Mouse (Mus musculus) G1E-ER4 (cell line): ENCODE results near the gene Trmt1. TPM values are rescaled to one million over a fixed set of nuclear protein-coding genes. Genes with fewer than 3 reads are reported as not detected.

Experiments
- GATA1 ChIP-seq: IDR thresholded peaks from one replicate; pipeline ENCODE4 v1.8.0; 2012; ENCODE audit warnings: low read length, inconsistent platforms
- polyA plus RNA-seq: library from polyadenylated mRNA; stranded (reverse); fragments of >175 nt; gene quantifications from 2 replicates; pipeline ENCODE4 v1.2.3, GENCODE M21; 2012

Trmt1 gene
- polyA plus RNA-seq, 1 experiment, result 272 TPM

- TF ChIP-seq GATA1, result no peak
Observed at GRCm38 (mm10) chr8:84743054-84743415, 56.9 kb downstream of the Trmt1 start.

GRCm38 (mm10) chr8:84743517-84744420 is 57.7 kb downstream of the Trmt1 start:
- TF ChIP-seq GATA1, result no peak

DNA sequence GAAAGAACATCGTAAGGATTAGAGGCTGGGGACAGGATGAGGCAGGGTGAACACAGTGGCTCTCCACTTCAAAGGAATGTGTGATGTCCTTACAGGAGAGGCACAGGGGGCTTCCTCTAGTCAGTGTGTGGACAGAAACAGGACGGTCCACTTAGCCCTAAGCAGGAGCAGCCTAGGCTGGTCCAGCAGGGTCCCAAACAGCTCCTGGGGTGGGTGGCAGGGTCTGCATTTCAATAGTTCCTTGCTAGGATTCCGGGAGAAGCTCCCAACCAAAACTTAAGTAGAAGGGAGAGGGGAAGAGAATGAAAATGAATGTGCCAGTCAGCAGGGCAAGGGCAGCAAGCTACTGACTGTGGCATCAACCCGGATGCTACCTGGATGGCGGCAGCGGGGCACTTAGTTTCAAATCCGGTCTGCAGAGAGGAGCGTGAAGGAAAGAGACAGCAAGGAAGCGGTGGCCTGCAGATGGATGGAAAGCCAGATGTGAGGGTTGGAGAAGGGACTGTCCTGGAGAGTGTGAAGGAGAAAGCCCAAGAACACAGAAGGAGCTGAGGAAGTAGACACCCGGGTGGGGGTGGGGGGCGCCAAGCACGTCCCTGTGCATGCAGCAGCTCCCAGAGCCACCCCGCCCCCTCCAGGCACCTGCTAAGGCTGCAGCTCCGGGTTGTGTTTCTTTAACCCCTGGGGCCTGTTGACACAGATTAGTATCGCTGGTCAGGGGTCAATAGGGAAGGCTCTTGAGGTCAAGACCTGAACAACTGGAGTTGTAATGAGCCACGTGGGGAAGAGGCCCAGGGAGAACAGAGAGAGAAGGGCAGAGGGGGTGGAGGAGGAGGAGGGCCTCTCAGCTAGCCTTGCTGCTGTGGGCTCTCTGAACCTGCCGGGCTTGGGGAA is 59.2 kb downstream of the Trmt1 start:
- TF ChIP-seq GATA1, result no peak

Other genes starting within 250 kb of the Trmt1 start
- 130 and 154 TPM in 2 replicates for gene Ier2, start 23.5 kb upstream of the Trmt1 start, polyA plus RNA-seq
- 187 and 191 TPM in 2 replicates for gene Nacc1, start 1.6 kb downstream of the Trmt1 start, polyA plus RNA-seq
- gene Lyl1, start 15.2 kb downstream of the Trmt1 start, polyA plus RNA-seq, result 435 and 447 TPM in 2 replicates
- 17.8 and 20.7 TPM in 2 replicates for gene G430095P16Rik, start 36.7 kb downstream of the Trmt1 start, polyA plus RNA-seq
- gene Nfix, start 114.0 kb downstream of the Trmt1 start, polyA plus RNA-seq, result 16.4 and 17.8 TPM in 2 replicates
- 1.6 and 1.7 TPM in 2 replicates for gene Dand5, start 136.5 kb downstream of the Trmt1 start, polyA plus RNA-seq
- gene Gadd45gip1, start 145.2 kb downstream of the Trmt1 start, polyA plus RNA-seq, result 88.2 and 112 TPM in 2 replicates
- 615 and 707 TPM in 2 replicates for gene Rad23a, start 154.4 kb downstream of the Trmt1 start, polyA plus RNA-seq
- gene Calr, start 160.6 kb downstream of the Trmt1 start, polyA plus RNA-seq, result 315 and 318 TPM in 2 replicates
- 149 and 179 TPM in 2 replicates for gene Farsa, start 170.7 kb downstream of the Trmt1 start, polyA plus RNA-seq
- 77.8 and 102 TPM in 2 replicates for gene Syce2, start 185.8 kb downstream of the Trmt1 start, polyA plus RNA-seq
- gene Gcdh, start 207.6 kb downstream of the Trmt1 start, polyA plus RNA-seq, result 89.9 and 98.4 TPM in 2 replicates
- gene Klf1, start 215.6 kb downstream of the Trmt1 start, polyA plus RNA-seq, result 371 and 477 TPM in 2 replicates
- gene Dnase2a, start 222.3 kb downstream of the Trmt1 start, polyA plus RNA-seq, result 25.4 and 75.0 TPM in 2 replicates